Mouse (Mus musculus) ES-Bruce4 (cell line): ENCODE results near the gene Adora2a.

Experiments used
- CTCF ChIP-seq: IDR thresholded peaks from one replicate; pipeline ENCODE4 v1.8.1; 2011; ENCODE audit warnings: low read depth, low read length
- POLR2A ChIP-seq: IDR thresholded peaks from one replicate; pipeline ENCODE4 v1.8.1; 2011; ENCODE audit warnings: low read length; ENCODE audit not compliant: insufficient read depth

- TF ChIP-seq POLR2A (no peak), CTCF (no peak)
Observed at GRCm38 (mm10) chr10:75318206-75318605, 1.5 kb downstream of the Adora2a start.
